Mouse (Mus musculus) naive thymus-derived CD4-positive, alpha-beta T cell, adult 2 months (primary cell): ENCODE results near the gene Fkbp1b.
"Not testable (repeated sequence)": the region's sequence is repeated elsewhere in the genome, so short reads cannot be mapped to it uniquely, and the experiment has no call there.

Experiments used
- DNase-seq: peaks from one replicate; pipeline ENCODE4 v3.0.0-alpha.2; 2011; ENCODE audit warnings: low read depth

The Fkbp1b gene

GRCm38 (mm10) chr12:4843741-4844140, 2.4 kb upstream of the Fkbp1b start:
- DNase-seq, result peak; percentile 79

GRCm38 (mm10) chr12:4842890-4843597, 1.7 kb upstream of the Fkbp1b start, which contains the start of gene Wdcp:
Gene Wdcp (plus strand): TSS chr12:4843303.
- peak; percentile 89 for DNase-seq

GRCm38 (mm10) chr12:4842456-4842855, 1.1 kb upstream of the Fkbp1b start:
- peak; percentile 25 for DNase-seq

- no peak for DNase-seq
Measured at GRCm38 (mm10) chr12:4840741-4841140, 650 bp downstream of the Fkbp1b start.

GRCm38 (mm10) chr12:4840010-4840409, 1.4 kb downstream of the Fkbp1b start:
- no peak for DNase-seq

- DNase-seq, result no peak
Measured at GRCm38 (mm10) chr12:4836959-4837358, 4.4 kb downstream of the Fkbp1b start.

- no peak for DNase-seq
Measured at GRCm38 (mm10) chr12:4827256-4827655, 14.1 kb downstream of the Fkbp1b start.

GRCm38 (mm10) chr12:4817361-4818101, 23.9 kb downstream of the Fkbp1b start, which contains the start of gene Sf3b6:
Gene Sf3b6 (plus strand): TSS chr12:4817544.
- peak; percentile 99 for DNase-seq

GRCm38 (mm10) chr12:4816680-4817360, 24.6 kb downstream of the Fkbp1b start:
- DNase-seq, result no peak

- DNase-seq, result no peak
Measured at GRCm38 (mm10) chr12:4813636-4814035, 27.8 kb downstream of the Fkbp1b start.

GRCm38 (mm10) chr12:4811705-4812104, 29.7 kb downstream of the Fkbp1b start:
- no peak for DNase-seq

GRCm38 (mm10) chr12:4811036-4811435, 30.4 kb downstream of the Fkbp1b start:
- DNase-seq, result no peak

- not testable (repeated sequence) for DNase-seq
Measured at GRCm38 (mm10) chr12:4797471-4797870, 43.9 kb downstream of the Fkbp1b start.

- DNase-seq, result no peak
Measured at GRCm38 (mm10) chr12:4793718-4794117, 47.7 kb downstream of the Fkbp1b start.

GRCm38 (mm10) chr12:4788128-4788527, 53.3 kb downstream of the Fkbp1b start:
- not testable (repeated sequence) for DNase-seq

GRCm38 (mm10) chr12:4784466-4784865, 56.9 kb downstream of the Fkbp1b start:
- no peak for DNase-seq

GRCm38 (mm10) chr12:4783598-4783997, 57.8 kb downstream of the Fkbp1b start:
- DNase-seq, result no peak
